Mouse (Mus musculus) embryonic facial prominence, embryonic 13.5 days (tissue): ENCODE results near the gene Gltp. TPM values are rescaled to one million over a fixed set of nuclear protein-coding genes. Genes with fewer than 3 reads are reported as not detected.

ENCODE experiments used
- ATAC-seq: fragments of 200-750 bp; cut with Nextera tagmentation; 2 replicates; pipeline ENCODE4 v1.8.0; 2017; ENCODE audit warnings: low read depth; ENCODE audit not compliant: insufficient number of reproducible peaks, insufficient read depth, low FRiP score, low TSS enrichment
- H3K27ac ChIP-seq: fragments of 300-500 bp; sonication (generic); 2 replicates; pipeline ENCODE4 v1.5.1; 2015; ENCODE audit warnings: moderate library complexity, mild to moderate bottlenecking, inconsistent platforms
- H3K27me3 ChIP-seq: fragments of 300-500 bp; sonication (generic); 2 replicates; pipeline ENCODE4 v1.6.1; 2015; ENCODE audit warnings: mild to moderate bottlenecking, inconsistent platforms
- H3K36me3 ChIP-seq: fragments of 300-500 bp; sonication (generic); 2 replicates; pipeline ENCODE4 v1.6.1; 2015; ENCODE audit warnings: mild to moderate bottlenecking, inconsistent platforms
- H3K4me1 ChIP-seq: fragments of 300-500 bp; sonication (generic); 2 replicates; pipeline ENCODE4 v1.6.1; 2015; ENCODE audit warnings: inconsistent platforms
- H3K4me2 ChIP-seq: fragments of 300-500 bp; sonication (generic); 2 replicates; pipeline ENCODE4 v1.6.1; 2015; ENCODE audit warnings: moderate library complexity, mild to moderate bottlenecking, inconsistent platforms
- H3K4me3 ChIP-seq: fragments of 300-500 bp; sonication (generic); 2 replicates; pipeline ENCODE4 v1.5.1; 2015; ENCODE audit warnings: mild to moderate bottlenecking, inconsistent platforms
- H3K9ac ChIP-seq: fragments of 300-500 bp; sonication (generic); 2 replicates; pipeline ENCODE4 v1.6.1; 2015; ENCODE audit warnings: mild to moderate bottlenecking, inconsistent platforms
- H3K9me3 ChIP-seq: fragments of 300-500 bp; sonication (generic); 2 replicates; pipeline ENCODE4 v1.6.1; 2016; ENCODE audit warnings: inconsistent platforms
- WGBS: fragments of 180-500 bp; shearing (Covaris S2); methylation state at CpG from one replicate; pipeline ENCODE4 v1.1.7; 2015; ENCODE audit warnings: mixed read lengths; 5-methylcytosine and 5-hydroxymethylcytosine counted together
- polyA plus RNA-seq: library from polyadenylated mRNA; unstranded; fragments of >200 nt; fragmentation: Nextera tagmentation; extraction: Ambion mirVana; gene quantifications from 2 replicates; pipeline ENCODE4 v1.2.1, GENCODE M21; 2015

Gene Gltp
- polyA plus RNA-seq, 1 experiment from 2014 or later, result 94.6 TPM

DNA sequence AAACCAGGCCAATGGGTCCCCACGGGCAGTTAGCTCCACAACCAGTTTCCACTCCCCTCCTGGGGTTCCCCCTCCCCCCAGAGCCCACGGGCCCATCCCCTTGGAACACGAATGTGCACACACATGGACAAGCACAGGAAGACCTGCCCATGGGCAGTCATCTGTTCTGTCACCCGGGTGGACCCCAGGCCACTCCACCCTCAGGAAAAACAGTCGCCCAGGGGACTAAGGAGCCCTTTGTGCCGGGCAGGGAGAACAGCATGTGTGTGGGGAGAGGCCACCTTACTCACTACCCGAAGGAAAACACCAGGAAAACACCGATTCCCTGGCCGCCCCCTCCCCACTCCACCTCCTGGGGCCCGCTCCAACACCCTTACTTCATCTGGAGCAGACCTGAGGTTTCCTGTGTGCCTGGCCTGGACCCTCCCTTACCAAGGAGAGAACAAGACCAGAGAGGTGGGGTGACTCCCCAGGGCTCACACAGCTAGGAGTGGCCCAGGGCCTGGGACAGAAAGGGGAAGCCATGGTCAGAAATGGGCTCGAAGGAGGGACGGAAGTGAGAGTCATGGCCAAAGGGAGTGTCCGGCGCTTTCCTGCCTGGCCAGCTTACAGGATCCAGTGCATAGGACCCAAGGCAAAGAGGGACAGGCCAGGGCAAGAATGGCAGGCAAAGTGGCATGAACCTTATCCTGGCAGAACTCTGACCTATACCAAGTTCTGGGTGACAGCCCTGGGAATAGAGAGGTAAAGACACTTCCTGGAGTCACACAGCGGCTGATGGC is 36.9 kb downstream of the Gltp start:
- H3K27ac ChIP-seq, result no peak overlapping the region
- H3K4me3 ChIP-seq, result no peak overlapping the region
- no peaks in the 10 kb centered on the region for H3K9me3 ChIP-seq
- ATAC-seq, result no peak
- peaks cover 53% of the 10 kb centered on the region for H3K4me1 ChIP-seq
- WGBS, result 71% methylated on average over 15 of the region's 15 CpGs
- H3K36me3 ChIP-seq, result no peaks in the 10 kb centered on the region
- no peak overlapping the region for H3K4me2 ChIP-seq
- H3K9ac ChIP-seq, result no peak overlapping the region
- H3K27me3 ChIP-seq, result peaks cover 35% of the 10 kb centered on the region

DNA sequence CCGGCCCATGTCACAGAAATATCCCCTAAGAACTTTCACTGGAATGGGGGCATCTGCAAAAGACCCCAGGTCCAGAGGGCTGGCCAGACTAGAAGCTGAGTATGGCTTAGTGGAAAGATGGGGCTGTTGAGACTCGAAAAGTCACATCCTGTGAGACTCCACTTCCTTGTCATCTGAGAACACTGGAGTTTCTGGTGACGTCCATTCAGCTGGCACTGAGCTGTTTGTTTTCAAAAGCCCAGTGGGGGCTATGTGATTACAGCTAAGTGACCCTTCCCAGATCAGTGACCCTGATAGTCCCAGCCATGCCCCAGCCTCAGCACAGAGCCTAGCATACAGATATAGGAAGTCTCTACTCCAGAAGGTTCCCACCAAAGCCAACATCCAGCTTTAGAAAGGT is 39.3 kb downstream of the Gltp start:
- Histone ChIP-seq H3K36me3 (no peaks in the 10 kb centered on the region), H3K9ac (0 out of 2 replicates have a peak overlapping the region, but pooled peaks have one; percentile 32), H3K9me3 (no peaks in the 10 kb centered on the region), H3K27me3 (peaks cover 17% of the 10 kb centered on the region), H3K4me3 (no peak overlapping the region), H3K27ac (no peak overlapping the region; the same call in 1 of the 2 replicates), H3K4me2 (peak overlapping the region; percentile 26; the same call in 1 of the 2 replicates), H3K4me1 (peaks cover 62% of the 10 kb centered on the region)
- ATAC-seq, result no peak
- 21% methylated on average over 3 of the region's 3 CpGs for WGBS

DNA sequence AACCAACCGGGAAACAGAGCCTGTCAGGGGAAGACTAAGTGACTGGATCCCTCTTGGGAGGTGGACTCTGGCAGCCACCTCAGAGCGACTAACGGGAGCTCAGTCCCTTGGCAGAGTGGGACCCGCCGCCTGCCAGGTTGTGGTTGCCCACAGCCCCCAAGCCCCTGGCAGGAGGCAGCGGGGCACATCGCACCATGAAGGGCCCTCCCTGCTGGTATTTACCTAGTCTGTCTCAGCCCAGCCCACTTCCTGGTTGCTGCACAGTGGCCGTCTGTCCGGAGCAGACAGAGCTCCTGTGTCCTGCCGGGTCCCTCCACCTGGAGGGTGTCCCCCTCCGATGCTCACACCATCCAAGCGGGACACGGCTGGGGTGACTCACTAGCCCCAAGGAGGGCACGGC is 39.8 kb downstream of the Gltp start:
- Histone ChIP-seq H3K4me3 (no peak overlapping the region), H3K9ac (peak overlapping the region; percentile 32; the same call in 1 of the 2 replicates), H3K9me3 (no peaks in the 10 kb centered on the region), H3K27ac (no peak overlapping the region; the same call in 1 of the 2 replicates), H3K4me2 (peak overlapping the region; percentile 26; the same call in 1 of the 2 replicates), H3K4me1 (peaks cover 59% of the 10 kb centered on the region), H3K36me3 (no peaks in the 10 kb centered on the region), H3K27me3 (peaks cover 12% of the 10 kb centered on the region; the same call in 1 of the 2 replicates)
- 25% methylated on average over 14 of the region's 14 CpGs for WGBS
- no peak for ATAC-seq

DNA sequence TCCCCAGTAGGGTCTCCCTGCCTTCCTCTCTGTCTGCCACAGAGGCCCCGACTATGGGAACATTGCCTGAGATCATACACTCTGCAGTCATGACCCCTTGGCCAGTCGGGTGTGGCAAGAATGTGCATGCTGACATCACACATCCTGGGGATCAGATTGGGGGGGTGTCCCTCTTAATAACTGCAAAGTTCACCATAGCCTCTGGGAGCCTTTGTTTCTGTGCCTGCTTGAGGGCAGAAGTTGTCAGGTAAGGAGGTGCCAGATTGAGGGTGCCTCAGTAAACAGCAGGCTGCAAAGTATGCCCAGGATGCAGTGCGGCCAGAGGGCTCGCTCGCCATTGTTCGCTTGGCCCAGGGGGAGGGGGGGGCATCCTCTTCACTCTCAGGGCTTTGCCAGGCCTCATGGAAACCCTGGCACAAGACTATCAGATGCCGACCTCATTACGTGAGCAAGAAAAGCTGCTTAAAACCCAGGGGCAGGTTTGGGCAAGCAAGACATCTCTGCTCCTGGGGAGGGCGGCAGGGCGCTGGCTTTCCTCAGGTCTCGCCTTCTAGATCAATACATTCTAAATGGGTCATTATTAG is 42.0 kb downstream of the Gltp start:
- Histone ChIP-seq H3K9ac (0 out of 2 replicates have a peak overlapping the region, but pooled peaks have one; percentile 3), H3K27me3 (peaks cover 8% of the 10 kb centered on the region; the same call in 1 of the 2 replicates), H3K27ac (peak overlapping the region; percentile 85), H3K36me3 (no peaks in the 10 kb centered on the region), H3K4me3 (no peak overlapping the region), H3K4me2 (no peak overlapping the region), H3K9me3 (no peaks in the 10 kb centered on the region), H3K4me1 (peaks cover 63% of the 10 kb centered on the region)
- ATAC-seq, result no peak
- 61% methylated on average over 11 of the region's 11 CpGs for WGBS

DNA sequence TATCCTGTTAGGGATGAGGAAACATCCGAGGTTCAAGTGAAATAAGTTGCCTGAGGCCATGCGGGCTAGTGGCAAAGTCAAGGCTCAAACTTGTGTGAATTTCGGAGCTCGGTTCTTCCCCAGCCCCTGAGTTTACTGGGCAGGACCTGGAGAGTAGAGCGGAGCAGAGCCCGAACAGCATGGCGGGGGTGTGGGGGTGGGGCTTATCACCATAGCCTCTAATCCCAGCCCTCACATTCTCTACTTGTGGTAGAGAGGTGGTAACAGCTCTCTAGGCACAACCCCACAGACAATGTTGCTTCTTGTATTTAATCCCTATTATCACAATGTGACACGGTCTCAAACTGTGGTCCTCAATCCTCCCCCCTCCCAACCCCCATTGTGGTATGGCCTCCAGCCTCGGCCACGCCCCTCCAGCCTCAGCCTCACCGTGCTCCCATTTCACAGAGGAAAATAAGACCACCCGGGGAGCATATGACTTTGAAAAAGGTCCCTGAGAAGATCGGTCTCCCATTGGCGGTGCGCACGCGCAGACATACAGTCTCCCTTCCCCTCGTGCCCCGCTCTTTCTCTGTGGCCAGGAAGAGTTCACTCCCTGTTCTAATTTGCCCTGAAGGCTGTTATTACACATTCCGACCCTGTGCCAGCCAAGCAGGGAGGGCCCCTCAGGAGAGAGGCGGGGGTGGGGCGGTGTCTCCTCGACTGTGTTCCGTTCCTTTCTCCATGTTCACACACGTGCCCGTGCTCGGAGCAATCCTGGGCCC is 43.4 kb downstream of the Gltp start:
- peak overlapping the region; percentile 49 for H3K9ac ChIP-seq
- WGBS, result 2% methylated on average over 27 of the region's 27 CpGs
- H3K9me3 ChIP-seq, result no peaks in the 10 kb centered on the region
- peaks cover 3% of the 10 kb centered on the region; the same call in 1 of the 2 replicates for H3K27me3 ChIP-seq
- peaks cover 63% of the 10 kb centered on the region for H3K4me1 ChIP-seq
- H3K4me3 ChIP-seq, result peak overlapping the region; percentile 31
- ATAC-seq, result peak; percentile 70
- peak overlapping the region; percentile 58 for H3K4me2 ChIP-seq
- peak overlapping the region; percentile 85 for H3K27ac ChIP-seq
- H3K36me3 ChIP-seq, result no peaks in the 10 kb centered on the region

DNA sequence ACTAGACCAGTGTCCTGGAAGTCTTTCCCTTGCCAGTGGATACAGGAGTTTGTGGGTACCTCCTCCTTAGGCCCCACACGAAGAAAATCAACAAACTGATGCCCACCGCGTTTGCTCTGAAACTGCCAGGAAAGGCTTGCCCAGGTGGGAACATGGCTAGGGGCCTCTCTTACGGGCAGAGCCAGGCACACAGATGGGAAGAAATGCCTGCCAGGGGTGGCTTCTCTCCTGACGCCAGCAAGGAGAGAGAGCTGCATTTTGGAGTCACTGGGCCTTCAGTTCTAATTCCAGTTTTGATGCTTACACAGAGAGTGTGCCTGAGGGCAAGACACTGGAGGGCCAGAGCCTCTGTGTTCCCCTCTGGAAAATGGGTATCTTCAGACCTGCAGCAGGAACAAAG is 44.9 kb downstream of the Gltp start:
- WGBS, result 84% methylated on average over 5 of the region's 5 CpGs
- Histone ChIP-seq H3K4me3 (no peak overlapping the region), H3K4me1 (peaks cover 54% of the 10 kb centered on the region), H3K4me2 (no peak overlapping the region), H3K36me3 (no peaks in the 10 kb centered on the region), H3K9ac (no peak overlapping the region), H3K27ac (no peak overlapping the region), H3K27me3 (peaks cover 3% of the 10 kb centered on the region; the same call in 1 of the 2 replicates), H3K9me3 (no peaks in the 10 kb centered on the region)
- ATAC-seq, result no peak

DNA sequence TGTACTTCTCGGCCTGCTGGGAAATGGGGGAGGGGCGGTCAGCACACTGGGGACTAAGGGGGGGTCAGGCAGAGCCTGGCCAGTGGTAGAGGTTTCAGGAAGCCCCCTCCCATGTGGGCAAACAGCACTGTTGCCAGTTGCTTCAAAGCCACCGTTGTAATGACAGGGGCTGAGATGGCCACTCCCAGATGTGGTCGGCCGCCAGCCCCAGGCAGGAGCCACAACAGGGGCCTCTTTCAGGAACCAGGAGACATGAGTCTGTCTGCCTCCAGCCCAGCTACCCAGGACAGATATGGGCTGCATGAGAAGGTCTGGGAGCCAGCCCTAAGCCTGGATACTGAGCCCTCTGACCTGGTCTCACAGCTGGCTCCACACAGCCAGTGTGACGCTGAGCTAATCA is 45.9 kb downstream of the Gltp start:
- 0 out of 2 replicates have a peak, but pooled peaks have one; percentile 18 for ATAC-seq
- H3K4me2 ChIP-seq, result 0 out of 2 replicates have a peak overlapping the region, but pooled peaks have one; percentile 5
- H3K9ac ChIP-seq, result peak overlapping the region; percentile 49; the same call in 1 of the 2 replicates
- no peak overlapping the region for H3K4me3 ChIP-seq
- no peaks in the 10 kb centered on the region for H3K9me3 ChIP-seq
- H3K27me3 ChIP-seq, result peaks cover 6% of the 10 kb centered on the region
- H3K36me3 ChIP-seq, result no peaks in the 10 kb centered on the region
- 22% methylated on average over 6 of the region's 6 CpGs for WGBS
- peak overlapping the region; percentile 30; the same call in 1 of the 2 replicates for H3K27ac ChIP-seq
- H3K4me1 ChIP-seq, result peaks cover 45% of the 10 kb centered on the region

DNA sequence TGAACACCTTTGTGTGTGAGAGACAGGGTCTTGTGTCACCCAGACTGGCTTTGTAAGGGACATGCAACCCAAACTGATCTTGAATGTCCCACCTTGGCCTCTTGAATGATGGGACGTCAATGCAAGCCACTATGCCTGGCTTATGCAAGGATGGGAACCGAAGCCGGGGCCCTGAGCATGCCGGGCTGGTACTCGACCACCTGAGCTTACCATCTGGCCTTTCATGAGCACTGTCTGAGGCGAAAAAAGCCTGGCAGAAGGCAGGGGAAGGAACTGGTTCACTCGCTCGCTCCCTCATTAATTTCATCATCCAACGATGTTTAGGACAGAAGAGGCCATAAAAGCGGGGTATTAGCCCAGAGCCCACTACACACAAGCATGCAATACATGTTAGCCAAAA is 50.0 kb downstream of the Gltp start:
- H3K4me1 ChIP-seq, result peaks cover 22% of the 10 kb centered on the region
- no peak overlapping the region for H3K4me3 ChIP-seq
- H3K4me2 ChIP-seq, result no peak overlapping the region
- ATAC-seq, result no peak
- WGBS, result 85% methylated on average over 10 of the region's 10 CpGs
- H3K27ac ChIP-seq, result no peak overlapping the region
- H3K27me3 ChIP-seq, result peaks cover 27% of the 10 kb centered on the region
- no peak overlapping the region for H3K9ac ChIP-seq
- H3K9me3 ChIP-seq, result no peaks in the 10 kb centered on the region
- no peaks in the 10 kb centered on the region for H3K36me3 ChIP-seq

DNA sequence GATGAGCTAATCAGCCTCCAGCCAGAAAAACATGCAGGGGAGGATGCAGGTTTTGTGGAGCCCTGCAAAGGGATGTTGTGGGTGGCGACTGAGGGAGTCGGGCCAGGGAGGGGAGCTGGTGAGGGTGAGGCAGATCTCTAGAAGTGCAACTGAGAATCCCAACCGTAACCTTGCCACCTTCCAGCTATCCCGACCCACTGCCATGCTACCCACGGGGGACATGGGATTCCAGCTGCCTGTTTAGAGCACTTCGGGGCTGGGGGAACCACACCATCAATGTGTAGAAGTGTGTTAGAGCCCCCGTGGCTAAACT is 51.2 kb downstream of the Gltp start:
- peak overlapping the region; percentile 47 for H3K4me2 ChIP-seq
- H3K9ac ChIP-seq, result no peak overlapping the region
- ATAC-seq, result 0 out of 2 replicates have a peak, but pooled peaks have one; percentile 8
- peak overlapping the region; percentile 28; the same call in 1 of the 2 replicates for H3K27ac ChIP-seq
- peaks cover 27% of the 10 kb centered on the region for H3K27me3 ChIP-seq
- H3K4me1 ChIP-seq, result peaks cover 11% of the 10 kb centered on the region
- 0 out of 2 replicates have a peak, but pooled peaks cover 5% of the 10 kb centered on the region for H3K36me3 ChIP-seq
- peak overlapping the region; percentile 17; the same call in 1 of the 2 replicates for H3K4me3 ChIP-seq
- H3K9me3 ChIP-seq, result no peaks in the 10 kb centered on the region
- WGBS, result 15% methylated on average over 7 of the region's 7 CpGs

DNA sequence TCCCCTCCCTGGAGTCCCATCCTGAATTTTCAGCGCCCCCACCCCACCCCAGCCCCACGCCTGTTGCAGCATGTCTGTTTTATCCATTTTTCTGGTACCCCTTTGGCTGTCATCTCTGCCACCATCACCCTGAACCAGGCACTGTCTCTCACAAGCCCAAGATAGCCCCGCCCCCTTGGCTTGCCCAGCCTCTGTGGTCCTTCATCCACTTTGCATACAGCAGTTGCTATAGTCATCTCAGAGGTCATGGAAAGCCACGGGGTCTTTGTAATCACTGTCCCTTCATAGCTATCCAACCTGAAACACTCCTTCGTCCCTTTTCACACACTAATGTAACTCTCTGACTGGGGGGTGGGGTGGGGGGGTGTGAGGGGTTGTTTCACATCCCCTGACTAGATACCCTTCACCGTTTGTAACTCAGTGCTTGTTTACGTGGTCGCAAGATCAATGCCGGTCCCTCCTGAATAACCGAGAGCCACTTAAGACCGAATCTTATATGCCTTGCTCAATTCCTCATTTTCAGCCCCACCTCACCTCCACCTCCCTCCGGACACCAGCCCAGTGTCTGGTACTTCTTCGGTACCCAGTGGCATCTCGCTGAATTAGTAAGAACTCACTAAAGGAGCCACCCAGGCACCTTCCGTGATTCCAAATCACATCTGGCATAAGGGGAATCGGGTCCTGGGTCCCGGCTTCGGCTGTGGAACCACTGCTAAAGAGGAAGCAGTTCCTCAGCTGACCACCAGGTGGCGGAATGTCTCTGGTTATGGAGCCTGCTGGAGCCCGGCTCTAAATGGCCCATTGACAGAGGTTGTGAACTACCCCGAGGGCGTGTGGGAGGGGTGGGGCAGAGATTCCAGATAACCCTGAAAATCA is 51.8 kb downstream of the Gltp start:
- H3K9me3 ChIP-seq, result no peaks in the 10 kb centered on the region
- H3K36me3 ChIP-seq, result 0 out of 2 replicates have a peak, but pooled peaks cover 5% of the 10 kb centered on the region
- H3K9ac ChIP-seq, result no peak overlapping the region
- ATAC-seq, result 0 out of 2 replicates have a peak, but pooled peaks have one; percentile 44
- peaks cover 27% of the 10 kb centered on the region for H3K27me3 ChIP-seq
- 16% methylated on average over 22 of the region's 22 CpGs for WGBS
- peaks cover 11% of the 10 kb centered on the region for H3K4me1 ChIP-seq
- H3K4me3 ChIP-seq, result peak overlapping the region; percentile 17; the same call in 1 of the 2 replicates
- H3K4me2 ChIP-seq, result peak overlapping the region; percentile 47
- H3K27ac ChIP-seq, result 0 out of 2 replicates have a peak overlapping the region, but pooled peaks have one; percentile 28
